Mouse (Mus musculus) effector memory CD4-positive, alpha-beta T cell, adult 5 months (primary cell): Measurements from ENCODE around the gene Mad2l1bp. TPM values are rescaled to one million over a fixed set of nuclear protein-coding genes. Genes with fewer than 3 reads are reported as not detected.

Source experiments
- polyA plus RNA-seq: library from polyadenylated mRNA; unstranded; fragments of 100-300 nt; shearing (Covaris generic); gene quantifications from one replicate; pipeline ENCODE4 v1.2.1, GENCODE M21; 2017

Mad2l1bp gene
- 31.5 TPM for polyA plus RNA-seq

GRCm38 (mm10) chr17:46152847-46153782 lies at the start of gene Mad2l1bp:
Mad2l1bp (minus strand) TSS chr17:46153553.

GRCm38 (mm10) chr17:46202421-46203071 lies 49.2 kb upstream of the Mad2l1bp start, which contains the start of the genes Polh and Xpo5:
Polh (minus strand) TSS chr17:46202645.
Xpo5 (plus strand) TSS chr17:46202782.

DNA sequence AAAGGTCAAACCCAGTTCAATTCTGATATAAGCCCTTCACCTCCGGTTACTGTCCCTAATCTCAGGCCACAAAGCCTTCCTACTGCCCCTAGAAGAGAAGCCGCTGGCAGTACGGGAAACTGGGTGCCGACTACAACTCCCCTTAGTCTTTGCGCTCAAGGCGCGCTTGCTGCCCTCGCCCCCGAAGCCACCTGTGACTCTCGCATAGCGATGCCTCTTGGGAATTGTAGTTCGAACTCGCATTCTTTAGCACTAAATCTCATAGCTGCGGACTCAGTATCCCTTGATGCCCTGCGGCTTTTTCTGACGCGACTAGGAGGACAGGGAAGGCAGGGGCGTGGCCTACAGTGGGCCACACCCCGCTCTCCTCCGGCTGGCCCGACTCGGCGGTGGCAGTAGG lies 7.3 kb upstream of the Mad2l1bp start, which contains the start of gene Gtpbp2:
Gene Gtpbp2 (plus strand): TSS at position 347 of the 400 bp plus-strand sequence.

GRCm38 (mm10) chr17:46143578-46144423 lies 9.6 kb downstream of the Mad2l1bp start, which contains the start of gene Rsph9:
Rsph9 (minus strand) TSS chr17:46144216.

DNA sequence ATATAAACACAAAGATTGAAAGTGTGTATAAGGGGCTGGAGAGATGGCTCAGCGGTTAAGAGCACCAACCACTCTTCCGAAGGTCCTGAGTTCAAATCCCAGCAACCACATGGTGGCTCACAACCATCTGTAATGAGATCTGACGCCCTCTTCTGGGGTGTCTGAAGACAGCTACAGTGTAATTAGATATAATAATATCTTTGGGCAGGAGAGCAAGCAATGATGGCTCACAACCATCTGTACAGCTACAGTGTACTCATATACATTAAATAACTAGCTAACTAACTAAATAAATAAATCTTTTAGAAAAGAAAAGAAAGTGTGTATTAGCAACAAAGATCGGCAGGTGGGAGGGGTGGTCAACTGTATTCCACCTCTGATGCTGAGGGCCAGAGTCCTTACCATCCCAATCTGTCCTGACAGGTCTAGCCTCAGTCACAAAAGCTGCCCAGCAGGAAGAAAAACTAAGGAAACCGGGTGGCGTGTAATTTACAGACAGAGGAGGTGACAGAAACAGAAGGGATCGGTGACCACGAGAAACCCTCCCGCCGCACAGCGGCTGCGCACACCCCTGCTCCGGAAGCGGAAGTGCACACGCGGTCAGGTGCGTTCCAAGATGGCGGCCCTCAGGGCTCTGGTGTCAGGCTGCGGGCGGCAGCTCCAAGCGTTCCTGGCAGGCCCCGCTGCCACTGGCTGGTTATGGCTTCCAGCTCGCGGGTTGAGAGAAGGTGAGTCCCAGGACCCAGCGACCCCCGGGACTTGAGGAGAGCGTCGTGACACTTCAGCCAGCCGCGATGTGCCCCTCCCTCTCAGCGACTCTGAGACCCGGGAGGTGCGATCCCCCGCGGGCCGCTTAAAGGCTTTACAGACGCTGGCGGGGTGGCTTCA lies 42.7 kb downstream of the Mad2l1bp start, which contains the start of gene Mrps18a:
Gene Mrps18a (plus strand): TSS at position 585 of the 888 bp plus-strand sequence.

Other genes starting within 250 kb of the Mad2l1bp start
- gene Vegfa, start 121.2 kb downstream of the Mad2l1bp start, polyA plus RNA-seq: 4.4 TPM
- 62.7 TPM for gene Mrps18a, start 42.6 kb downstream of the Mad2l1bp start, polyA plus RNA-seq
- not detected for gene Rsph9, start 9.3 kb downstream of the Mad2l1bp start, polyA plus RNA-seq
- 66.2 TPM for gene Gtpbp2, start 7.5 kb upstream of the Mad2l1bp start, polyA plus RNA-seq
- 4.1 TPM for gene Polh, start 49.1 kb upstream of the Mad2l1bp start, polyA plus RNA-seq
- 25.6 TPM for gene Xpo5, start 49.2 kb upstream of the Mad2l1bp start, polyA plus RNA-seq
- gene Polr1c, start 94.5 kb upstream of the Mad2l1bp start, polyA plus RNA-seq: 63.9 TPM
- 135 TPM for gene Yipf3, start 94.5 kb upstream of the Mad2l1bp start, polyA plus RNA-seq
- gene Lrrc73, start 100.0 kb upstream of the Mad2l1bp start, polyA plus RNA-seq: not detected
- 41.4 TPM for gene Tjap1, start 129.5 kb upstream of the Mad2l1bp start, polyA plus RNA-seq
- 0.62 TPM for gene Dlk2, start 143.9 kb upstream of the Mad2l1bp start, polyA plus RNA-seq
- 6.4 TPM for gene Abcc10, start 174.8 kb upstream of the Mad2l1bp start, polyA plus RNA-seq
- 9.9 TPM for gene Zfp318, start 230.2 kb upstream of the Mad2l1bp start, polyA plus RNA-seq